In the genomic region with DNA sequence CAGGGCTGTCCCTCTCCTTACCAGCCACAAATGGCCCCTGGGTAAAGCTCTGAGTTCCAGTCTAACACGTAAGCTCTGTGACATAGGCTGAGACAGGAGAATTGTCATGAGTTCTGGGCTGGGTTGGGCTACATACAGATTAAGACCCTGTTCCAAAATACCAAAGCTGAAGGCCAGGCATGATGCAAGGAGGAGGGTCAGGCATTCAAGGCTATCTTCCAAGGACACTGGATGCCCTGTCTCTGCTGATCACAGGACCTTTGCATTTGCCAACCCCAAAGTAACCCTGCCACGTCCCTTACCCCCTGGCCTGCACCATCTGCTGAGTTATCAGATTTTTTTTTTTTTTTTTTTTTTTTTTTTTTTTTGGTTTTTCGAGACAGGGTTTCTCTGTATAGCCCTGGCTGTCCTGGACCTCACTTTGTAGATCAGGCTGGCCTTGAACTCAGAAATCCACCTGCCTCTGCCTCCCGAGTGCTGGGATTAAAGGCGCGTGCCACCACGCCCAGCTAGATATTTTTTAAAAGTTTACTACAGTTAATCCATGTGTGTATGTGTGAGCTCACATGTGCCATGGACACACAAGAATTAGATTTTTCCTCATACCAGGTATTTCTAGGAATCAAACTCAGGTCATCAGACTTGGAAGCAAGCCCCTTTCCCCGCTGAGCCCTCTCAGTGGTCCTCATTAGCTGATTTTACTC, we compare ENCODE assay signal across 28 mouse cellular contexts. TPM values are rescaled to one million over a fixed set of nuclear protein-coding genes. Genes with fewer than 3 reads are reported as not detected.
DNase-seq lines count a peak whose midpoint lies in the region; ATAC-seq and TF ChIP-seq lines count a peak whose summit lies in the region.
"Had no signal": no experiment of that assay in that cellular context is flagged by ENCODE, and none has a peak within 500 bp of the region (broad histone marks: within the 10 kb centered on the region; RNA-seq: fewer than 3 reads in every experiment).

No protein-coding gene starts in this region.

- no peak for TF ChIP-seq RAD21 in CH12.LX (IDR thresholded peaks at IDR 0.05; ENCODE audit: low read depth, low read length)

- in situ Hi-C loops in CH12.LX (cut with MboI; ENCODE audit: low pct_ligation_motif_present, low pct_unique_long_range_greater_than_20kb, low sequenced_read_pairs), result loop anchor here (25.0 kb wide), 1 partner anchor 244 kb away; a partner anchor contains a TSS

- no peaks in the 10 kb centered on the region for H3K9me3 ChIP-seq in intestine, embryonic 16.5 days (ENCODE audit: control insufficient read depth, low read length)
- no peaks in the 10 kb centered on the region for H3K9me3 ChIP-seq in intestine, embryonic 15.5 days
- H3K9me3 ChIP-seq in midbrain, embryonic 13.5 days, result no peaks in the 10 kb centered on the region
- H3K9me3 ChIP-seq in midbrain, embryonic 15.5 days, result no peaks in the 10 kb centered on the region
- no peaks in the 10 kb centered on the region for H3K9me3 ChIP-seq in CH12.LX (replicated peaks; ENCODE audit: low read length)
- H3K9me3 ChIP-seq: embryonic facial prominence, embryonic 15.5 days; heart, embryonic 12.5 days; megakaryocyte, embryonic 14.5 days had no signal

- 81% methylated on average over 8 of the region's 8 CpGs for WGBS in intestine, embryonic 16.5 days
- 78% methylated on average over 8 of the region's 8 CpGs for WGBS in intestine, embryonic 15.5 days
- 80% methylated on average over 8 of the region's 8 CpGs for WGBS in midbrain, embryonic 13.5 days
- 79% methylated on average over 8 of the region's 8 CpGs for WGBS in midbrain, embryonic 15.5 days

- no peaks in the 10 kb centered on the region for H3K36me3 ChIP-seq in intestine, embryonic 16.5 days (ENCODE audit: control insufficient read depth, insufficient read depth, low read length)
- H3K36me3 ChIP-seq in intestine, embryonic 15.5 days, result no peaks in the 10 kb centered on the region
- no peaks in the 10 kb centered on the region for H3K36me3 ChIP-seq in midbrain, embryonic 13.5 days
- no peaks in the 10 kb centered on the region for H3K36me3 ChIP-seq in midbrain, embryonic 15.5 days (replicated peaks)
- H3K36me3 ChIP-seq in CH12.LX (replicated peaks in 1 of 2; ENCODE audit: control insufficient read depth in 1 of 2, insufficient read depth in 1 of 2, low read length in 1 of 2), result no peaks in the 10 kb centered on the region
- H3K36me3 ChIP-seq: embryonic facial prominence, embryonic 15.5 days; heart, embryonic 12.5 days had no signal

- TF ChIP-seq POLR2A in CH12.LX (IDR thresholded peaks at IDR 0.05; ENCODE audit: low read depth, low read length), result no peak

- no peak overlapping the region for H3K4me3 ChIP-seq in intestine, embryonic 16.5 days (ENCODE audit: low read length)
- no peak overlapping the region for H3K4me3 ChIP-seq in intestine, embryonic 15.5 days (replicated peaks)
- H3K4me3 ChIP-seq in midbrain, embryonic 13.5 days (replicated peaks), result no peak overlapping the region
- H3K4me3 ChIP-seq in midbrain, embryonic 15.5 days, result no peak overlapping the region
- H3K4me3 ChIP-seq in CH12.LX (replicated peaks in 1 of 3; ENCODE audit: low read depth in 2 of 3, low read length in 2 of 3, poor library complexity in 1 of 3), result peak overlapping the region in 1 of 3 experiments; percentile 23
- H3K4me3 ChIP-seq: embryonic facial prominence, embryonic 15.5 days; heart, embryonic 12.5 days; layer of hippocampus, adult 2 months had no signal

- peak overlapping the region; percentile 46; the same call in 1 of the 2 replicates for H3K9ac ChIP-seq in intestine, embryonic 16.5 days (ENCODE audit: low read depth, low read length)
- H3K9ac ChIP-seq in intestine, embryonic 15.5 days, result no peak overlapping the region
- peak overlapping the region; percentile 36; the same call in 1 of the 2 replicates for H3K9ac ChIP-seq in midbrain, embryonic 13.5 days (replicated peaks)
- H3K9ac ChIP-seq in midbrain, embryonic 15.5 days, result no peak overlapping the region
- H3K9ac ChIP-seq in CH12.LX (ENCODE audit: insufficient read depth, low read depth), result peak overlapping the region; percentile 33; the same call in 1 of the 2 replicates
- H3K9ac ChIP-seq: embryonic facial prominence, embryonic 15.5 days; heart, embryonic 12.5 days had no signal

- H3K79me2 ChIP-seq in CH12.LX (replicated peaks; ENCODE audit: control insufficient read depth, extremely low read depth, insufficient read depth, poor library complexity, severe bottlenecking), result no peaks in the 10 kb centered on the region

- no peak overlapping the region for H3K4me2 ChIP-seq in intestine, embryonic 16.5 days (ENCODE audit: low read depth, low read length)
- H3K4me2 ChIP-seq in intestine, embryonic 15.5 days (replicated peaks), result no peak overlapping the region
- H3K4me2 ChIP-seq in midbrain, embryonic 13.5 days (replicated peaks), result no peak overlapping the region
- H3K4me2 ChIP-seq in midbrain, embryonic 15.5 days, result no peak overlapping the region
- peak overlapping the region; percentile 48; the same call in 1 of the 2 replicates for H3K4me2 ChIP-seq in CH12.LX (ENCODE audit: insufficient read depth, low read depth, poor library complexity, severe bottlenecking)
- H3K4me2 ChIP-seq: embryonic facial prominence, embryonic 15.5 days; heart, embryonic 12.5 days had no signal

- DNase-seq in adrenal gland, adult 2 months, result peak; percentile 39
- no peak for DNase-seq in adrenal gland, postnatal 14 days
- DNase-seq in CH12.LX (ENCODE audit: extremely low read depth), result no peak
- DNase-seq in cerebellum, postnatal 10 days, result no peak
- DNase-seq: cerebellum, adult 18-20 months; embryo, embryonic 11 days; gastrocnemius, postnatal 25 days; heart, adult 18-20 months; heart, postnatal 14 days; kidney, postnatal 25 days; lung, adult 2 months; lung, postnatal 36 days; right cerebral cortex, postnatal 14 days; thymus, postnatal 25 days had no signal

- no peak overlapping the region for H3K27ac ChIP-seq in intestine, embryonic 16.5 days (ENCODE audit: low read length)
- H3K27ac ChIP-seq in intestine, embryonic 15.5 days, result no peak overlapping the region
- no peak overlapping the region for H3K27ac ChIP-seq in midbrain, embryonic 13.5 days
- H3K27ac ChIP-seq in midbrain, embryonic 15.5 days, result no peak overlapping the region
- H3K27ac ChIP-seq in CH12.LX (ENCODE audit: insufficient read depth, low read depth), result peak overlapping the region; percentile 97
- H3K27ac ChIP-seq: embryonic facial prominence, embryonic 15.5 days; layer of hippocampus, adult 2 months had no signal

- TF ChIP-seq CTCF in CH12.LX (conservative IDR thresholded peaks at IDR 0.05 in 1 of 2, IDR thresholded peaks at IDR 0.05 in 1 of 2; ENCODE audit: low read depth in 2 of 2, low read length in 2 of 2), result no peak

- H3K27me3 ChIP-seq in intestine, embryonic 16.5 days (replicated peaks; ENCODE audit: control insufficient read depth, insufficient read depth, low read length), result no peaks in the 10 kb centered on the region
- peaks cover 9% of the 10 kb centered on the region for H3K27me3 ChIP-seq in intestine, embryonic 15.5 days (replicated peaks)
- peaks cover 30% of the 10 kb centered on the region for H3K27me3 ChIP-seq in midbrain, embryonic 13.5 days
- no peaks in the 10 kb centered on the region for H3K27me3 ChIP-seq in midbrain, embryonic 15.5 days (replicated peaks)
- peaks cover 14% of the 10 kb centered on the region for H3K27me3 ChIP-seq in CH12.LX (replicated peaks)

- no peak for TF ChIP-seq EP300 in CH12.LX (IDR thresholded peaks at IDR 0.05; ENCODE audit: low read length)

- no peak for ATAC-seq in intestine, embryonic 16.5 days
- ATAC-seq in intestine, embryonic 15.5 days, result no peak
- ATAC-seq in midbrain, embryonic 13.5 days, result no peak
- no peak for ATAC-seq in midbrain, embryonic 15.5 days (replicated peaks)
- ATAC-seq: forebrain, embryonic 16.5 days; hindbrain, embryonic 16.5 days had no signal

- H3K4me1 ChIP-seq in intestine, embryonic 16.5 days (ENCODE audit: control insufficient read depth, insufficient read depth, low read length), result peaks cover 14% of the 10 kb centered on the region
- H3K4me1 ChIP-seq in intestine, embryonic 15.5 days (replicated peaks), result peaks cover 10% of the 10 kb centered on the region
- H3K4me1 ChIP-seq in midbrain, embryonic 13.5 days (replicated peaks), result peaks cover 7% of the 10 kb centered on the region
- H3K4me1 ChIP-seq in midbrain, embryonic 15.5 days, result peaks cover 7% of the 10 kb centered on the region; the same call in 1 of the 2 replicates
- H3K4me1 ChIP-seq in CH12.LX (ENCODE audit: control insufficient read depth in 1 of 2, insufficient read depth in 2 of 2), result peaks cover 34 to 70% of the 10 kb centered on the region in 2 experiments

- dilution Hi-C loops in CH12.LX (cut with MboI; ENCODE audit: extremely low pct_ligation_motif_present, extremely low pct_unique_long_range_greater_than_20kb, low sequenced_read_pairs), result no loop called here

RNA-seq across cellular contexts. Expression of a gene that starts 10.3 kb away (rescaled TPM):
- total RNA-seq in adrenal gland, adult 2 months (2021), result 10 to 100 TPM; 46.6 to 55.4 TPM
- polyA plus RNA-seq in adrenal gland, adult 2 months (2012; rRNA removed), result 148 and 152 TPM in 2 replicates
- 54.4 and 61.8 TPM in 2 replicates for total RNA-seq in adrenal gland, postnatal 14 days (2021)
- 62.7 and 62.9 TPM in 2 replicates for polyA plus RNA-seq in intestine, embryonic 16.5 days (2015; fragmentation: Nextera tagmentation; extraction: Ambion mirVana)
- 91.7 and 94.2 TPM in 2 replicates for polyA plus RNA-seq in intestine, embryonic 15.5 days (2015; fragmentation: Nextera tagmentation; extraction: Ambion mirVana)
- 67.7 and 82.3 TPM in 2 replicates for polyA plus RNA-seq in midbrain, embryonic 13.5 days (2015; fragmentation: Nextera tagmentation; extraction: Ambion mirVana)
- 44.9 and 55.8 TPM in 2 replicates for polyA plus RNA-seq in midbrain, embryonic 15.5 days (2015; fragmentation: Nextera tagmentation; extraction: Ambion mirVana)
- total RNA-seq in CH12.LX (2012; rRNA removed) (179 and 207 TPM in 2 replicates), CH12.LX (2014; rRNA removed) (139 and 146 TPM in 2 replicates)
- polyA plus RNA-seq in CH12.LX (2012; ENCODE audit: insufficient read length, low read depth), result 208 and 223 TPM in 2 replicates

RNA-seq across cellular contexts. Expression of a gene that starts 37.1 kb away (rescaled TPM):
- total RNA-seq in adrenal gland, adult 2 months (2021), result 1,000 to 10,000 TPM in 1 of 2 experiments, 100 to 1,000 TPM in 1; 714 to 1,027 TPM
- polyA plus RNA-seq in adrenal gland, adult 2 months (2012; rRNA removed), result 2,955 and 2,958 TPM in 2 replicates
- total RNA-seq in adrenal gland, postnatal 14 days (2021), result 1,202 and 1,279 TPM in 2 replicates
- polyA plus RNA-seq in intestine, embryonic 16.5 days (2015; fragmentation: Nextera tagmentation; extraction: Ambion mirVana), result 1,179 and 1,252 TPM in 2 replicates
- polyA plus RNA-seq in intestine, embryonic 15.5 days (2015; fragmentation: Nextera tagmentation; extraction: Ambion mirVana), result 890 and 1,161 TPM in 2 replicates
- polyA plus RNA-seq in midbrain, embryonic 13.5 days (2015; fragmentation: Nextera tagmentation; extraction: Ambion mirVana), result 518 and 572 TPM in 2 replicates
- polyA plus RNA-seq in midbrain, embryonic 15.5 days (2015; fragmentation: Nextera tagmentation; extraction: Ambion mirVana), result 581 and 629 TPM in 2 replicates
- total RNA-seq in CH12.LX (2012; rRNA removed) (466 and 529 TPM in 2 replicates), CH12.LX (2014; rRNA removed) (442 and 444 TPM in 2 replicates)
- 206 and 248 TPM in 2 replicates for polyA plus RNA-seq in CH12.LX (2012; ENCODE audit: insufficient read length, low read depth)

RNA-seq across cellular contexts. Expression of a gene that starts 44.4 kb away (rescaled TPM):
- total RNA-seq in adrenal gland, adult 2 months (2021), result 100 to 1,000 TPM; 125 to 146 TPM
- polyA plus RNA-seq in adrenal gland, adult 2 months (2012; rRNA removed), result 158 and 165 TPM in 2 replicates
- 106 and 116 TPM in 2 replicates for total RNA-seq in adrenal gland, postnatal 14 days (2021)
- 133 and 144 TPM in 2 replicates for polyA plus RNA-seq in intestine, embryonic 16.5 days (2015; fragmentation: Nextera tagmentation; extraction: Ambion mirVana)
- 180 and 201 TPM in 2 replicates for polyA plus RNA-seq in intestine, embryonic 15.5 days (2015; fragmentation: Nextera tagmentation; extraction: Ambion mirVana)
- polyA plus RNA-seq in midbrain, embryonic 13.5 days (2015; fragmentation: Nextera tagmentation; extraction: Ambion mirVana), result 243 and 257 TPM in 2 replicates
- polyA plus RNA-seq in midbrain, embryonic 15.5 days (2015; fragmentation: Nextera tagmentation; extraction: Ambion mirVana), result 227 and 250 TPM in 2 replicates
- total RNA-seq in CH12.LX (2012; rRNA removed) (61.9 and 67.0 TPM in 2 replicates), CH12.LX (2014; rRNA removed) (48.7 and 51.5 TPM in 2 replicates)
- polyA plus RNA-seq in CH12.LX (2012; ENCODE audit: insufficient read length, low read depth), result 131 and 133 TPM in 2 replicates

RNA-seq across cellular contexts. Expression of a gene that starts 50.9 kb away (rescaled TPM):
- not detected for total RNA-seq in adrenal gland, adult 2 months (2021)
- polyA plus RNA-seq in adrenal gland, adult 2 months (2012; rRNA removed), result not detected in 2 replicates
- not detected in 2 replicates for total RNA-seq in adrenal gland, postnatal 14 days (2021)
- 0.06 and 0.10 TPM in 2 replicates for polyA plus RNA-seq in intestine, embryonic 16.5 days (2015; fragmentation: Nextera tagmentation; extraction: Ambion mirVana)
- 0.06 and 0.10 TPM in 2 replicates for polyA plus RNA-seq in intestine, embryonic 15.5 days (2015; fragmentation: Nextera tagmentation; extraction: Ambion mirVana)
- polyA plus RNA-seq in midbrain, embryonic 13.5 days (2015; fragmentation: Nextera tagmentation; extraction: Ambion mirVana), result 2.6 and 3.0 TPM in 2 replicates
- 1.9 and 2.6 TPM in 2 replicates for polyA plus RNA-seq in midbrain, embryonic 15.5 days (2015; fragmentation: Nextera tagmentation; extraction: Ambion mirVana)
- total RNA-seq in CH12.LX (2012; rRNA removed) (not detected in 2 replicates), CH12.LX (2014; rRNA removed) (not detected in 2 replicates)
- polyA plus RNA-seq in CH12.LX (2012; ENCODE audit: insufficient read length, low read depth), result not detected in 2 replicates
- total RNA-seq: adrenal gland, adult 18-20 months; gastrocnemius, postnatal 25 days; heart, postnatal 14 days; layer of hippocampus, adult 2 months; layer of hippocampus, postnatal 25 days had no signal
- polyA plus RNA-seq: embryonic facial prominence, embryonic 15.5 days; heart, embryonic 12.5 days; kidney, embryonic 14.5 days; limb, embryonic 11.5 days; lung, adult 2 months had no signal

RNA-seq across cellular contexts. Expression of a gene that starts 56.3 kb away (rescaled TPM):
- 10 to 100 TPM; 19.2 to 19.5 TPM for total RNA-seq in adrenal gland, adult 2 months (2021)
- 60.7 and 61.5 TPM in 2 replicates for polyA plus RNA-seq in adrenal gland, adult 2 months (2012; rRNA removed)
- total RNA-seq in adrenal gland, postnatal 14 days (2021), result 21.8 and 22.8 TPM in 2 replicates
- polyA plus RNA-seq in intestine, embryonic 16.5 days (2015; fragmentation: Nextera tagmentation; extraction: Ambion mirVana), result 1.9 and 2.7 TPM in 2 replicates
- 5.5 and 6.9 TPM in 2 replicates for polyA plus RNA-seq in intestine, embryonic 15.5 days (2015; fragmentation: Nextera tagmentation; extraction: Ambion mirVana)
- 15.9 and 18.6 TPM in 2 replicates for polyA plus RNA-seq in midbrain, embryonic 13.5 days (2015; fragmentation: Nextera tagmentation; extraction: Ambion mirVana)
- polyA plus RNA-seq in midbrain, embryonic 15.5 days (2015; fragmentation: Nextera tagmentation; extraction: Ambion mirVana), result 18.3 and 18.8 TPM in 2 replicates
- 8.4 and 8.5 TPM in 2 replicates for total RNA-seq in CH12.LX (2012; rRNA removed)
- 4.9 and 6.6 TPM in 2 replicates for total RNA-seq in CH12.LX (2014; rRNA removed)
- polyA plus RNA-seq in CH12.LX (2012; ENCODE audit: insufficient read length, low read depth), result 4.7 and 5.9 TPM in 2 replicates

Comparison
In these comparisons a context has a peak if more than half of its experiments do, and no peak if none do; other contexts are left out.
1. H3K9ac ChIP-seq: peak in intestine, embryonic 16.5 days (single experiment), midbrain, embryonic 13.5 days (single experiment) and CH12.LX (single experiment); none in intestine, embryonic 15.5 days (single experiment) and midbrain, embryonic 15.5 days (single experiment).